Mouse (Mus musculus) CH12.LX (cell line): ENCODE measurements at regions not wholly inside any gene's neighbourhood (a gene's known extent, or its start where the extent isn't known, plus 50 kb on each side); places are given as distances from the start of the nearest gene placed in this dataset.

ENCODE experiments used
- DNase-seq: peaks from one replicate; pipeline ENCODE4 v3.0.0-alpha.2; 2013; ENCODE audit errors: extremely low read depth
- H3K27ac ChIP-seq: 2 replicates; pipeline ENCODE4 v1.5.1; 2012; ENCODE audit warnings: low read depth, mild to moderate bottlenecking, control low read depth, moderate library complexity; ENCODE audit not compliant: insufficient read depth
- H3K27me3 ChIP-seq: replicated peaks from 2 replicates; pipeline ENCODE3; 2012; ENCODE audit warnings: inconsistent platforms
- H3K36me3 ChIP-seq, 2 experiments: replicated peaks in 1 of 2; 2 replicates each; pipeline versions ENCODE3 to v1.6.1; 2012; ENCODE audit warnings: inconsistent platforms in 1 of 2, low read length in 1 of 2, mild to moderate bottlenecking in 1 of 2, mixed read lengths in 1 of 2, moderate library complexity in 1 of 2; ENCODE audit not compliant: control insufficient read depth in 1 of 2, insufficient read depth in 1 of 2
- H3K4me1 ChIP-seq, 2 experiments: 2 replicates each; pipeline ENCODE4 v1.6.1; 2012; ENCODE audit warnings: inconsistent platforms in 1 of 2, moderate library complexity in 1 of 2; ENCODE audit not compliant: insufficient read depth in 2 of 2, control insufficient read depth in 1 of 2
- H3K4me2 ChIP-seq: 2 replicates; pipeline ENCODE4 v1.6.1; 2012; ENCODE audit warnings: low read depth, mild to moderate bottlenecking, control low read depth; ENCODE audit not compliant: poor library complexity, insufficient read depth, severe bottlenecking
- H3K4me3 ChIP-seq, 3 experiments: fragments of 150-350 bp in 1 of 3; sonication (generic) in 1 of 3; replicated peaks in 1 of 3; 2 replicates each; pipeline versions ENCODE3 to v1.5.1; 2011 to 2012; ENCODE audit warnings: low read depth in 2 of 3, low read length in 2 of 3, mild to moderate bottlenecking in 2 of 3, moderate library complexity in 2 of 3, control low read depth in 1 of 3, improper control_type of control experiment in 1 of 3, inconsistent platforms in 1 of 3, mixed read lengths in 1 of 3; ENCODE audit not compliant: poor library complexity in 1 of 3
- H3K79me2 ChIP-seq: replicated peaks from 2 replicates; pipeline ENCODE4 v1.6.1; 2012; ENCODE audit warnings: mild to moderate bottlenecking, moderate library complexity; ENCODE audit not compliant: control insufficient read depth, poor library complexity, insufficient read depth, severe bottlenecking; ENCODE audit errors: extremely low read depth
- H3K9ac ChIP-seq: 2 replicates; pipeline ENCODE4 v1.6.1; 2012; ENCODE audit warnings: low read depth, mild to moderate bottlenecking, control low read depth, moderate library complexity; ENCODE audit not compliant: insufficient read depth
- H3K9me3 ChIP-seq: replicated peaks from 2 replicates; pipeline ENCODE3; 2012; ENCODE audit warnings: low read length, inconsistent platforms, mixed read lengths
- BHLHE40 ChIP-seq: IDR thresholded peaks from 2 replicates; pipeline ENCODE4 v1.6.1; 2011; ENCODE audit warnings: mild to moderate bottlenecking, low read depth, low read length, improper control_type of control experiment
- CHD1 ChIP-seq: IDR thresholded peaks from 2 replicates; pipeline ENCODE4 v1.6.1; 2012; ENCODE audit warnings: low read depth, low read length, improper control_type of control experiment, inconsistent platforms
- CHD2 ChIP-seq: IDR thresholded peaks from 2 replicates; pipeline ENCODE4 v1.6.1; 2011; ENCODE audit warnings: low read length, improper control_type of control experiment
- ELF1 ChIP-seq: IDR thresholded peaks from 2 replicates; pipeline ENCODE4 v1.6.1; 2014; ENCODE audit warnings: low read depth, mild to moderate bottlenecking, inconsistent platforms, low read length, improper control_type of control experiment
- EP300 ChIP-seq: IDR thresholded peaks from 2 replicates; pipeline ENCODE4 v1.6.1; 2011; ENCODE audit warnings: low read length, improper control_type of control experiment
- GABPA ChIP-seq: IDR thresholded peaks from 2 replicates; pipeline ENCODE4 v1.6.1; 2012; ENCODE audit warnings: low read depth, low read length, improper control_type of control experiment, inconsistent platforms; ENCODE audit not compliant: insufficient replicate concordance
- JUN ChIP-seq: IDR thresholded peaks from 2 replicates; pipeline ENCODE4 v1.6.1; 2011; ENCODE audit warnings: low read depth, mild to moderate bottlenecking, low read length, improper control_type of control experiment, moderate library complexity; ENCODE audit not compliant: insufficient read depth
- JUND ChIP-seq: conservative IDR thresholded peaks from 2 replicates; pipeline ENCODE4 v1.6.1; 2011; ENCODE audit warnings: low read depth, low read length, improper control_type of control experiment
- MAFK ChIP-seq: IDR thresholded peaks from 2 replicates; pipeline ENCODE4 v1.6.1; 2011; ENCODE audit warnings: low read length, improper control_type of control experiment; ENCODE audit not compliant: insufficient replicate concordance
- MAX ChIP-seq: IDR thresholded peaks from 2 replicates; pipeline ENCODE4 v1.6.1; 2011; ENCODE audit warnings: low read length, improper control_type of control experiment
- MAZ ChIP-seq: IDR thresholded peaks from 2 replicates; pipeline ENCODE4 v1.6.1; 2012; ENCODE audit warnings: low read depth, mild to moderate bottlenecking, inconsistent platforms, low read length, improper control_type of control experiment, moderate library complexity
- MYC ChIP-seq: IDR thresholded peaks from 2 replicates; pipeline ENCODE4 v1.6.1; 2011; ENCODE audit warnings: low read depth, mild to moderate bottlenecking, improper control_type of control experiment, low read length
- NRF1 ChIP-seq: IDR thresholded peaks from 2 replicates; pipeline ENCODE4 v1.6.1; 2014; ENCODE audit warnings: low read depth, mild to moderate bottlenecking, inconsistent platforms, low read length, improper control_type of control experiment, moderate library complexity
- PAX5 ChIP-seq: IDR thresholded peaks from 2 replicates; pipeline ENCODE4 v1.6.1; 2012; ENCODE audit warnings: low read length, inconsistent platforms, mixed read lengths
- SIN3A ChIP-seq: IDR thresholded peaks from 2 replicates; pipeline ENCODE4 v1.6.1; 2012; ENCODE audit warnings: low read length, improper control_type of control experiment, inconsistent platforms
- SMC3 ChIP-seq: IDR thresholded peaks from 2 replicates; pipeline ENCODE4 v1.6.1; 2011; ENCODE audit warnings: low read depth, low read length, improper control_type of control experiment
- TBP ChIP-seq: conservative IDR thresholded peaks from 2 replicates; pipeline ENCODE4 v1.6.1; 2011; ENCODE audit warnings: low read depth, low read length, improper control_type of control experiment
- ZC3H11A ChIP-seq: IDR thresholded peaks from 2 replicates; pipeline ENCODE4 v1.6.1; 2012; ENCODE audit warnings: low read depth, mild to moderate bottlenecking, inconsistent platforms, low read length, improper control_type of control experiment
- ZKSCAN1 ChIP-seq: IDR thresholded peaks from 2 replicates; pipeline ENCODE4 v1.6.1; 2012; ENCODE audit warnings: low read depth, inconsistent platforms, low read length, improper control_type of control experiment, borderline replicate concordance
- ZMIZ1 ChIP-seq: IDR thresholded peaks from 2 replicates; pipeline ENCODE4 v1.6.1; 2012; ENCODE audit warnings: low read depth, mild to moderate bottlenecking, inconsistent platforms, low read length, improper control_type of control experiment
- ZNF384 ChIP-seq: IDR thresholded peaks from 2 replicates; pipeline ENCODE4 v1.6.1; 2012; ENCODE audit warnings: low read depth, low read length, improper control_type of control experiment, inconsistent platforms
- dilution Hi-C: fragments of 300-500 bp; cut with MboI; formaldehyde crosslinking; loops from 2 replicates; pipeline ENCODE4 v1.14.3; 2020; ENCODE audit warnings: low sequenced_read_pairs; ENCODE audit not compliant: extremely low pct_unique_long_range_greater_than_20kb, extremely low pct_ligation_motif_present
- in situ Hi-C: fragments of 300-500 bp; cut with MboI; formaldehyde crosslinking; loops from 3 replicates; pipeline ENCODE4 v1.14.3; 2019; ENCODE audit warnings: low sequenced_read_pairs, low pct_ligation_motif_present, low pct_unique_long_range_greater_than_20kb, mixed read lengths

- no peak overlapping the region for H3K27ac ChIP-seq
- TF ChIP-seq ZNF384, result no peak
- no peak for TF ChIP-seq NRF1
- no peak for TF ChIP-seq JUN
- TF ChIP-seq EP300, result no peak
- TF ChIP-seq ZC3H11A, result no peak
- TF ChIP-seq GABPA, result no peak
- TF ChIP-seq ELF1, result no peak
- no peak for TF ChIP-seq CHD2
- no peak for TF ChIP-seq PAX5
- TF ChIP-seq MYC, result no peak
- TF ChIP-seq ZKSCAN1, result no peak
- no peak for TF ChIP-seq TBP
- TF ChIP-seq CHD1, result no peak
- TF ChIP-seq SIN3A, result no peak
- TF ChIP-seq MAFK, result no peak
- TF ChIP-seq JUND, result no peak
- no peak overlapping the region for H3K4me3 ChIP-seq
- H3K9me3 ChIP-seq, result peaks cover 32% of the 10 kb centered on the region
- no peak overlapping the region for H3K4me2 ChIP-seq
- H3K9ac ChIP-seq, result no peak overlapping the region
- in situ Hi-C loops, result no loop called here
- DNase-seq, result no peak
- no peaks in the 10 kb centered on the region for H3K27me3 ChIP-seq
- no peaks in the 10 kb centered on the region for H3K4me1 ChIP-seq
- H3K36me3 ChIP-seq, result no peaks in the 10 kb centered on the region
- dilution Hi-C loops, result no loop called here
- H3K79me2 ChIP-seq, result no peaks in the 10 kb centered on the region
Observed at GRCm38 (mm10) chr5:51144842-51145241, 422.7 kb downstream of the Ppargc1a start.

- H3K36me3 ChIP-seq, result no peaks in the 10 kb centered on the region
- H3K9me3 ChIP-seq, result peaks cover 22% of the 10 kb centered on the region
- H3K79me2 ChIP-seq, result no peaks in the 10 kb centered on the region
- no peak for DNase-seq
- dilution Hi-C loops (no loop called here), in situ Hi-C loops (no loop called here)
- no peak overlapping the region for H3K4me2 ChIP-seq
- no peaks in the 10 kb centered on the region for H3K27me3 ChIP-seq
- no peak overlapping the region for H3K27ac ChIP-seq
- H3K4me1 ChIP-seq, result no peaks in the 10 kb centered on the region
- no peak overlapping the region for H3K9ac ChIP-seq
- H3K4me3 ChIP-seq, result no peak overlapping the region
- no peak for TF ChIP-seq MAZ
- no peak for TF ChIP-seq ZMIZ1
- TF ChIP-seq GABPA, result no peak
- no peak for TF ChIP-seq CHD2
- no peak for TF ChIP-seq BHLHE40
- no peak for TF ChIP-seq SMC3
- no peak for TF ChIP-seq MYC
- TF ChIP-seq MAX, result no peak
- TF ChIP-seq, all 38 proteins: peak for 0
Observed at GRCm38 (mm10) chr5:51125091-51125490, 442.4 kb downstream of the Ppargc1a start.
